Mouse (Mus musculus): ENCODE measurements around the gene Scaf4.

- TF ChIP-seq POLR2A (IDR thresholded peaks at IDR 0.05; ENCODE audit: low read depth, low read length) (no peak), CTCF (conservative IDR thresholded peaks at IDR 0.05; ENCODE audit: insufficient read depth, insufficient read length, low read depth, low read length) (no peak)
Observed at GRCm38 (mm10) chr16:90300896-90301295, 16.6 kb upstream of the Scaf4 start.

Measured in kidney, adult 2 months (tissue).